Mouse (Mus musculus): ENCODE measurements around the gene Fbxl18. TPM values are rescaled to one million over a fixed set of nuclear protein-coding genes. Genes with fewer than 3 reads are reported as not detected.
"Not testable (repeated sequence)": the region's sequence is repeated elsewhere in the genome, so short reads cannot be mapped to it uniquely, and the experiment has no call there.

Fbxl18 gene
- polyA plus RNA-seq, 1 experiment: 22.4 TPM

DNA sequence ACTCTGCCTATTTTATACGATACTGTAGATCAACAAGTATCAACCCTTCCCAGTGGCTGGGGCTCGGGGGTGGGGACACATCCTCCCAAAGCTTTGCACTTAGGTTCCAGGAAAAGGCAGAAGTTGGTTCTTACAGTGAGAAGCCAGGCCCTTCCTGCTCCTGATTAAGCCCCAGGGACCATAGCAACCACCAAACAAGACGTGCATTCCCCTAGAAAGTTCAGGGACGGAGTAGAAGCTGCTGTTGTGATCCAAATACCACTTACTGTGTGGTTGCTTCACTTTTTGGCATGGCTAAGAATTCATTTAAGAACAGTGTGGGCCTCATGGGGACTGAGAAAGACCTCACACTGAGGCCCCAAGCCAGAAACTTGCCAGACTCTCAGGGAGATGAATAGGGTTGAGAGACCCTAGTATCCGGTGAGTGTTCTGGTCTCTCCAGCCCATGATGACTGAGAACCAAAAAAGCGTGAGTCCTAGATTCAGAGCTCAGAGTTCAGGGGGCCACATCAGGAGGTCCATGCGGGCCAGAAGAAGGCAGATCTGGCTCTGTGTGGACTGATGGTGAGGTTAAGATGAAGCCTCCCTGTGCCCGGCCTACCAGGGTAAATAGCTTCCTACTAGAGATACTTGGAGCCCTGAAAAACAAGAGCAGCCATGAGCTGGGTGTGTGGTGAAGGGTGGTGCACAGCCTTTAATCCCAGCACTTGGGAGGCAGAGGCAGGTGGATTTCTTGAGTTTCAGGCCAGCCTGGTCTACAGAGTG, 53.7 kb downstream of the Fbxl18 start:
- TF ChIP-seq POLR2A (IDR thresholded peaks at IDR 0.05; ENCODE audit: extremely low read depth, insufficient read depth, low read length) (no peak), CTCF (IDR thresholded peaks at IDR 0.05; ENCODE audit: extremely low read depth, insufficient read depth, low read length) (no peak)
- Histone ChIP-seq H3K4me3 (ENCODE audit: insufficient read depth, low read length) (no peak overlapping the region), H3K4me1 (ENCODE audit: control insufficient read depth, insufficient read depth, low read length) (no peaks in the 10 kb centered on the region), H3K27ac (ENCODE audit: insufficient read depth, low read length) (no peak overlapping the region)

- H3K4me3 ChIP-seq (ENCODE audit: insufficient read depth, low read length); H3K4me1 ChIP-seq (ENCODE audit: control insufficient read depth, insufficient read depth, low read length); H3K27ac ChIP-seq (ENCODE audit: insufficient read depth, low read length): not testable (repeated sequence)
Observed at GRCm38 (mm10) chr5:142837427-142837826, 57.8 kb downstream of the Fbxl18 start.

- Histone ChIP-seq H3K4me3 (ENCODE audit: insufficient read depth, low read length) (no peak overlapping the region), H3K27ac (ENCODE audit: insufficient read depth, low read length) (no peak overlapping the region), H3K4me1 (ENCODE audit: control insufficient read depth, insufficient read depth, low read length) (no peaks in the 10 kb centered on the region)
- TF ChIP-seq POLR2A (IDR thresholded peaks at IDR 0.05; ENCODE audit: extremely low read depth, insufficient read depth, low read length): no peak
- TF ChIP-seq CTCF (IDR thresholded peaks at IDR 0.05; ENCODE audit: extremely low read depth, insufficient read depth, low read length): no peak
Observed at GRCm38 (mm10) chr5:142836891-142837290, 58.3 kb downstream of the Fbxl18 start.

- TF ChIP-seq POLR2A (IDR thresholded peaks at IDR 0.05; ENCODE audit: extremely low read depth, insufficient read depth, low read length): no peak
- no peak for TF ChIP-seq CTCF (IDR thresholded peaks at IDR 0.05; ENCODE audit: extremely low read depth, insufficient read depth, low read length)
- no peak overlapping the region for H3K4me3 ChIP-seq (ENCODE audit: insufficient read depth, low read length)
- no peaks in the 10 kb centered on the region for H3K4me1 ChIP-seq (ENCODE audit: control insufficient read depth, insufficient read depth, low read length)
- H3K27ac ChIP-seq (ENCODE audit: insufficient read depth, low read length): no peak overlapping the region
Observed at GRCm38 (mm10) chr5:142833646-142834438, 61.4 kb downstream of the Fbxl18 start.

DNA sequence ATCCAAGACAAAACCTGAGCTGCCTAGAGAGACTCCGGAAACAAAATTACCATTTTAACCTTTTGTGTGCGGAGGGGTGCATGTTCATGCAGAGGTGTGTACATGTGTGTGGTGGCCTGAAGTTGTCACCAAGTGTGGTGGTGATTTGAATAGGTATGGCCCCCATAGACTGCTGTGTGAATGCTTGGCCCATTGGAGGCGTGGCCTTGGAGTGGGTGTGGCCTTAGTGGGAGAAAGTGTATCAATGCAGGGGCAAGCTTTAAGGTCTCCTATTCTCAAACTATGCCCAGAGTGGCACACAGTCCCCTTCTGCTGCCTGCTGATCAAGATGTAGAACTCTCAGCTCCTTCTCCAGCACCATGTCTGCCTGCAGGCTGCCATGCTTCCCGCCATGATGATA, 69.1 kb downstream of the Fbxl18 start:
- Histone ChIP-seq H3K4me3 (ENCODE audit: insufficient read depth, low read length) (no peak overlapping the region), H3K27ac (ENCODE audit: insufficient read depth, low read length) (no peak overlapping the region), H3K4me1 (ENCODE audit: control insufficient read depth, insufficient read depth, low read length) (peaks cover 2% of the 10 kb centered on the region; the same call in 1 of the 2 replicates)
- TF ChIP-seq CTCF (IDR thresholded peaks at IDR 0.05; ENCODE audit: extremely low read depth, insufficient read depth, low read length) (no peak), POLR2A (IDR thresholded peaks at IDR 0.05; ENCODE audit: extremely low read depth, insufficient read depth, low read length) (no peak)

- H3K27ac ChIP-seq (ENCODE audit: insufficient read depth, low read length): no peak overlapping the region
- peaks cover 2% of the 10 kb centered on the region; the same call in 1 of the 2 replicates for H3K4me1 ChIP-seq (ENCODE audit: control insufficient read depth, insufficient read depth, low read length)
- no peak for TF ChIP-seq CTCF (IDR thresholded peaks at IDR 0.05; ENCODE audit: extremely low read depth, insufficient read depth, low read length)
- TF ChIP-seq POLR2A (IDR thresholded peaks at IDR 0.05; ENCODE audit: extremely low read depth, insufficient read depth, low read length): no peak
- H3K4me3 ChIP-seq (ENCODE audit: insufficient read depth, low read length): no peak overlapping the region
Observed at GRCm38 (mm10) chr5:142825665-142826064, 69.6 kb downstream of the Fbxl18 start.

DNA sequence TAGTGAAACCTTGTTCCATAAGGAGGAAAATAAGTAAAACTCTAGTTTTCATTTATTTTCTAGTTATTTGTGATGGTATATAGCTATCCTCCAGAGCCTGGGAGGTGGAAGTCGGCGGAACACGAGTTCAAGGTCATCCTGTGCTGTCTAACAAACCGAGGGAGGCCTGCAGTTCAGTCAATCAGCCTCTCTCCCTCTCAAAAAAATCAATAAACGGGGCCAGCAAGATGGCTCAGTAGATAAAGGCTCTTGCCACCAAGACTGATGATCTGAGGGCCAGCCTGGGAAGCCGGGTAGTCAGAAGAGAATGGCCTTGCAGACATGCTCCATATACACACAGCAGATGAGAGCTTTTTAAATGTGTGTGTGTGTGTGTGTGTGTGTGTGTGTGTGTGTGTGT, 71.1 kb downstream of the Fbxl18 start:
- Histone ChIP-seq H3K4me3 (ENCODE audit: insufficient read depth, low read length) (no peak overlapping the region), H3K27ac (ENCODE audit: insufficient read depth, low read length) (0 out of 2 replicates have a peak overlapping the region, but pooled peaks have one; percentile 34), H3K4me1 (ENCODE audit: control insufficient read depth, insufficient read depth, low read length) (peaks cover 2% of the 10 kb centered on the region; the same call in 1 of the 2 replicates)
- no peak for TF ChIP-seq POLR2A (IDR thresholded peaks at IDR 0.05; ENCODE audit: extremely low read depth, insufficient read depth, low read length)
- no peak for TF ChIP-seq CTCF (IDR thresholded peaks at IDR 0.05; ENCODE audit: extremely low read depth, insufficient read depth, low read length)

DNA sequence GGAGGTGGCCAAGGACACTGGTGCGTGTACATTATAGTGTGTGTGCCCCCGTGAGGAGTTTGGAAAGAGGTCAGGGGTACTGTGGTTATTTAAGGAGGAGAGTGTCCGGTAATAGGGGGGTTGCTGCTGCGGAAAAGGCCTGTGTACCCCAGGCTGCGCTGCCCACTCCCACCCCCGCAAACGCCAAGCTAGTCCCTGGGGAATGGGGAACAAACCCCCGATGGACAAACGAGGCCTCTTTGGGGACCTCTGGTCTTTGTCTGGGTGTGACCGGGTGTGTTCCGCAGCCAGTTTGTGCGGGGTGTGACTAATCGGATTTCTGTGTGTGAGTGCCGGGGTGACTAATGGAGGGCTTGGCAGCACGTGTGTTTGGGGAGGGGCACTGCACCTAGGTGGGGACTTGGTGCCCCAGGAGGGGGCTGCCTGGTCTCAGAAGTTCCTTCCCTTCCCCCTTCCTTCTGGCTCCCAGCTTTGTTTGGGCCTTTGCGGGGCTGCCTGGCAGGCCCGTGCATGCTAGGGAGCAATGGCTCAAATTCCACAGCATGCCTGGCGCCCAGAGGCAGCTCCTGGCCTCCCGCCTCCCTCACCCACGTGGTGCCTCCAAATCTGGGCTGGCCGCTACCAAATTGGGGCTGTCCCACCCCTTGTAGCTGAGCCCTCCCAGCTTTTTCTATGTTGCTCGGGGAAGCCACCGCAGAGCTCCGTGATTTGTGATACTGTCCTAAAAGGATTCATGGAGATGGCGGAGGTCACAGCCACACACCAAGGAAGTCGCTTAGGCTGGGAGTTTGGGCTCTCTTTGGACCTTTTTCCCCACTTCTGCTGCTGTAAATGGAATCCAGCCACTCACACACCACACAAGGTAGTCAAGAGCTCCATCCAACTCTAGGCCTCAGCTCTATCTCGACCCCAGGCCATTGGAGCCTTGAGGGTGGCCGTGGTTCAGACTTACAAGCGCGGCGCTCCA, 71.8 kb downstream of the Fbxl18 start:
- TF ChIP-seq CTCF (IDR thresholded peaks at IDR 0.05; ENCODE audit: extremely low read depth, insufficient read depth, low read length) (no peak), POLR2A (IDR thresholded peaks at IDR 0.05; ENCODE audit: extremely low read depth, insufficient read depth, low read length) (peak; percentile 48; the same call in 1 of the 2 replicates)
- H3K27ac ChIP-seq (ENCODE audit: insufficient read depth, low read length): peak overlapping the region; percentile 94

More for the DNA sequence above, 71.8 kb downstream of the Fbxl18 start:
- Histone ChIP-seq H3K4me1 (ENCODE audit: control insufficient read depth, insufficient read depth, low read length) (peaks cover 2% of the 10 kb centered on the region; the same call in 1 of the 2 replicates), H3K4me3 (ENCODE audit: insufficient read depth, low read length) (peak overlapping the region; percentile 95)
